Mouse (Mus musculus) lung, embryonic 14.5 days (tissue): ENCODE measurements at regions not wholly inside any gene's neighbourhood (a gene's known extent, or its start where the extent isn't known, plus 50 kb on each side); places are given as distances from the start of the nearest gene placed in this dataset.

Experiments
- ATAC-seq: fragments of 200-750 bp; cut with Nextera tagmentation; 2 replicates; pipeline ENCODE4 v1.8.0; 2017; ENCODE audit warnings: mild to moderate bottlenecking, moderate TSS enrichment, moderate library complexity; ENCODE audit not compliant: insufficient read depth
- DNase-seq: peaks from one replicate; pipeline ENCODE4 v3.0.0-alpha.2; 2015
- H3K27ac ChIP-seq: fragments of 300-500 bp; sonication (generic); 2 replicates; pipeline ENCODE4 v1.5.1; 2014; ENCODE audit warnings: low read depth, mild to moderate bottlenecking, moderate library complexity
- H3K27me3 ChIP-seq: fragments of 300-500 bp; sonication (generic); 2 replicates; pipeline ENCODE4 v1.6.1; 2014; ENCODE audit warnings: low read length, control low read depth; ENCODE audit not compliant: insufficient read depth
- H3K36me3 ChIP-seq: fragments of 300-500 bp; sonication (generic); 2 replicates; pipeline ENCODE4 v1.6.1; 2014; ENCODE audit warnings: control low read depth; ENCODE audit not compliant: insufficient read depth
- H3K4me1 ChIP-seq: fragments of 300-500 bp; sonication (generic); 2 replicates; pipeline ENCODE4 v1.6.1; 2014; ENCODE audit warnings: antibody characterized with exemption, control low read depth; ENCODE audit not compliant: insufficient read depth
- H3K4me2 ChIP-seq: fragments of 300-500 bp; sonication (generic); 2 replicates; pipeline ENCODE4 v1.6.1; 2014; ENCODE audit warnings: mild to moderate bottlenecking
- H3K4me3 ChIP-seq: fragments of 300-500 bp; sonication (generic); 2 replicates; pipeline ENCODE4 v1.5.1; 2014; ENCODE audit warnings: low read depth, low read length
- H3K9ac ChIP-seq: fragments of 300-500 bp; sonication (generic); 2 replicates; pipeline ENCODE4 v1.6.1; 2014
- H3K9me3 ChIP-seq: fragments of 300-500 bp; sonication (generic); 2 replicates; pipeline ENCODE4 v1.6.1; 2016; ENCODE audit warnings: low read depth, low read length, control low read depth
- CTCF ChIP-seq: IDR thresholded peaks from 2 replicates; pipeline ENCODE4 v1.5.1; 2016; ENCODE audit warnings: antibody characterized with exemption, low read depth
- WGBS: fragments of 180-500 bp; shearing (Covaris S2); extraction: QIAGEN DNeasy Blood & Tissue Kit; methylation state at CpG from one replicate; pipeline ENCODE4 v1.1.7; 2014; 5-methylcytosine and 5-hydroxymethylcytosine counted together

DNA sequence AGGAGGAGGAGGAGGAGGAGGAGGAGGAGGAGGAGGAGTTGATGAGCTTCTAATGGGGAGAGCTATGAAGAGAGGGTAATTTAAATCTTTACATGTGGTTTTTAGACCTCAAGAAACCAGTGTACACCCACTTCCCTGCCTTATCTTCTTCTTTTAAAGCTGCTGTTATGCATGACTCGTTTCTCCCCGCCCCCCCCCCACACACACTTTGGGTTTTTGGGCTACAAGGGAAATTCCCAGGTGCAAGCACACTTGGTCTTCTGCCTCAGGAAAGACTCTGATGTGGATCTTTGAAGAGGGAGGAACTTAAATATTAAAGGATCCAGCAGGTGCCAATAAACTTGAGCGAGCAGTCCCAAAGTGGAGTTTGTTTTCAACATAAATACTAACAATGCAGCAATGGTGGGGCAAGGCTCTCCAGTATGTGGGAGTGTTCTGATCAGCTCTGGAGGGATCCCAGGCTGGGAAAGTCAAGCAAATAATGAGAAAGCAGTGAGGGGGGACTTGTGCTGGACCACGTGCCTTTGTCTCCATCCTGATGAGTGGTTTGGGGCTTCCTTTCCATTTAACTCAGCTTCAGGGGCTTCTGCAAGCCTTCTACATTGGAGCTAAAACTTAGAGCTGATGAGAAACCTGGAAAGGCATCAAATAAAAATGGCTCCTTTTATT, 296.0 kb downstream of the Pten start:
- Histone ChIP-seq H3K9me3 (no peaks in the 10 kb centered on the region), H3K4me2 (no peak overlapping the region), H3K27me3 (no peaks in the 10 kb centered on the region), H3K9ac (no peak overlapping the region), H3K4me1 (no peaks in the 10 kb centered on the region), H3K36me3 (no peaks in the 10 kb centered on the region), H3K27ac (no peak overlapping the region), H3K4me3 (no peak overlapping the region)
- ATAC-seq (no peak), DNase-seq (no peak)
- no peak for TF ChIP-seq CTCF
- WGBS = 64% methylated on average over 4 of the region's 4 CpGs

GRCm38 (mm10) chr19:33056372-33056791, 299.1 kb downstream of the Pten start:
- TF ChIP-seq CTCF = no peak
- H3K36me3 ChIP-seq = no peaks in the 10 kb centered on the region
- H3K27me3 ChIP-seq = no peaks in the 10 kb centered on the region
- H3K9me3 ChIP-seq = no peaks in the 10 kb centered on the region
- ATAC-seq = no peak
- no peak overlapping the region for H3K9ac ChIP-seq
- WGBS = 38% methylated on average over 10 of the region's 10 CpGs
- H3K27ac ChIP-seq = no peak overlapping the region
- no peak overlapping the region for H3K4me3 ChIP-seq
- no peak overlapping the region for H3K4me2 ChIP-seq
- no peak for DNase-seq
- no peaks in the 10 kb centered on the region for H3K4me1 ChIP-seq

GRCm38 (mm10) chr19:33061006-33061405, 303.7 kb downstream of the Pten start:
- no peaks in the 10 kb centered on the region for H3K9me3 ChIP-seq
- H3K36me3 ChIP-seq = no peaks in the 10 kb centered on the region
- no peak overlapping the region for H3K27ac ChIP-seq
- no peaks in the 10 kb centered on the region for H3K27me3 ChIP-seq
- no peak overlapping the region for H3K4me2 ChIP-seq
- H3K4me3 ChIP-seq = no peak overlapping the region
- no peak for TF ChIP-seq CTCF
- ATAC-seq (no peak), DNase-seq (no peak)
- H3K4me1 ChIP-seq = no peaks in the 10 kb centered on the region
- H3K9ac ChIP-seq = no peak overlapping the region

DNA sequence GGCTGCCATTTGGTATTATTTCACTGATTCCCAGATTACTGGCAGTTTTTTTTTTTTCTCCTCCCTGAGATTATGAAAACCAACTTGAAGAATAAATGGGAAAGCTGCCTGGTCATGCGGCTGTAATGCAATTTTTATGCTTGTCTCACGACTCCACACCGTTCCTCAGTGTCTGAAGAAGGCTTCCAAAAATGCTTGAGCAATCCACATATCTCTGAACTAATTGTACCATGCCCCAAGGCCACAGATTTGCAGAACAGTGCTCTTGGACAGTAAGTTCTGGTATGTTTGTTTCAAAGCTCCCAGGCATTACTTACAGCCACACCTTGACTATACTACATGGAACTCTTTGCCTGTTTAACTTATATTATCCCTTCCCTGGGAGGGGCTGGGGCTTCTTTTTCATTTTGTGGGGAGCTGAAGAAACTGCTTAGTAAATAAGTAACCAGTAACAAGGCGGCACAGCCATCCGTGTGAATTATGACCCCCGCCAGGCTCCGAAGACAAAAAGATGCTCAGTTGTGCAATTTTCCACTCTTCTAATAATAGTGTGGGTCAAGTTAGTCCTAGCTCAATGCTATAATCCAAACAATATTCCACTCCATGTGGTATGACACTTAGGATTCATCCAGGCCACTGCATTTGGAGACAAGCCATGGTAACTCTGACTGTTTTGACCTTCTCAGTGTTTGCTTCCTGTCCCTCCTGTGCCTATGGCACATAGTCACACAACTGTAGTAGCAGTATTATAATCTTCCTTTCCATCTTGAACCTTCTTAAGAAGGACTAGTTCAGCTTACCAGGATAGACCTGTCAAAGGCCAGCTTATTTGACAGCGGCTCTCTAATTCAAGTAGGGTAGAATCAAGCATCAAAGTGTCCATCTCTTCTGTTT, 305.1 kb downstream of the Pten start:
- DNase-seq (peak; percentile 33), ATAC-seq (no peak)
- H3K27ac ChIP-seq = no peak overlapping the region
- 80% methylated on average over 8 of the region's 8 CpGs for WGBS
- no peak for TF ChIP-seq CTCF
- no peak overlapping the region for H3K4me3 ChIP-seq
- H3K36me3 ChIP-seq = no peaks in the 10 kb centered on the region
- H3K4me1 ChIP-seq = no peaks in the 10 kb centered on the region
- no peaks in the 10 kb centered on the region for H3K27me3 ChIP-seq
- no peak overlapping the region for H3K9ac ChIP-seq
- H3K9me3 ChIP-seq = no peaks in the 10 kb centered on the region
- no peak overlapping the region for H3K4me2 ChIP-seq

DNA sequence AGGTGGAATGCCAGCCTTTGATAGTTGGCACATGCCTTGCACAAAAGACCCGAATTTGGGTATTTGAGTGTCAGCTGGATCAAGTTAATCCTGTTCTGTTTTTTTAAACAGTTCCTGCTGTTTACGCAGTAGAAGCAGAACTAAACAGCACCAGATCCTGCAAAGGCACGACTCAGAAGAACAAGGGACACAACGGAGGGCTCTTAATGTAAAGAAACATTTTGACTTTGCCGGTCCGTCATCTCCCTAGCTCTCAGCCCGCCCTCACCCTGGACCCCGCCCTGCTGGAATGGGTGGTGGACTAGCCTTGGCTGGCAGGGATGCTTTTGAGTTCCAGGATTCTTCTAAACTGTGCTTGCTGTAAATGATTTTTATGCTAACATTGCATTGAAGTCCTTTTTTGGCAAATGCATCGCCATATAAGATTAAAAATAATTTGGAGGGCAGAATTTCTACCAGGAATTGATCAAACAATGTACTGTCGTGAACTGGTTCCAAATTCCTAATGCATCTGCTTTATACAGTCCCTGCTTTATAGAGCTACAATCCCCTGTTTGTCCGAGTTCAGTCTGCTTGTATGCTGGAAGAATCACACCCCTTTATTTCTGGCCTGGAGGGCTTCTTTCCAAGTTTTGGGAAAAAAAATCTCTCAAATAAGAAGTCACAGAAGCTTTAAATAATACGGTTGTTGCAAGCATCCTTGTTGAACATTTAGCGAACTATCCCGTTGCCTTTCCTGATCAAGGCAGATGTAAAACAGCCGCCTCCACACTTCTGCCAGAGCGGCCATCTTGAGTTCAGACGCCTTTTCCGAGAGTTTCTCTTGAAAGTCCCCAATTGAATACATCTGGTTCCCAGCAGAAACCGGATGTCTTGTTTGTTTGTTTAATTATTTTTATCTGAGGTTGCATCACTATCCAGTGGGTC, 308.2 kb downstream of the Pten start:
- ATAC-seq (no peak), DNase-seq (peak; percentile 70)
- Histone ChIP-seq H3K4me1 (no peaks in the 10 kb centered on the region), H3K9me3 (no peaks in the 10 kb centered on the region), H3K27ac (peak overlapping the region; percentile 6; the same call in 1 of the 2 replicates), H3K4me3 (no peak overlapping the region), H3K36me3 (no peaks in the 10 kb centered on the region), H3K4me2 (no peak overlapping the region), H3K9ac (no peak overlapping the region), H3K27me3 (no peaks in the 10 kb centered on the region)
- WGBS = 61% methylated on average over 19 of the region's 19 CpGs
- TF ChIP-seq CTCF = no peak

- ATAC-seq (peak; percentile 58; the same call in 1 of the 2 replicates), DNase-seq (peak; percentile 39)
- H3K9ac ChIP-seq = no peak overlapping the region
- no peak for TF ChIP-seq CTCF
- H3K4me3 ChIP-seq = no peak overlapping the region
- H3K36me3 ChIP-seq = no peaks in the 10 kb centered on the region
- WGBS = 53% methylated on average over 11 of the region's 11 CpGs
- no peak overlapping the region for H3K4me2 ChIP-seq
- H3K27ac ChIP-seq = no peak overlapping the region
- H3K9me3 ChIP-seq = no peaks in the 10 kb centered on the region
- no peaks in the 10 kb centered on the region for H3K4me1 ChIP-seq
- H3K27me3 ChIP-seq = no peaks in the 10 kb centered on the region
Observed at GRCm38 (mm10) chr19:33068351-33068955, 311.2 kb downstream of the Pten start.
